Mouse (Mus musculus) gastrocnemius, adult 2 months (tissue): ENCODE measurements around the gene Gosr1. TPM values are rescaled to one million over a fixed set of nuclear protein-coding genes. Genes with fewer than 3 reads are reported as not detected.
"Not testable (repeated sequence)": the region's sequence is repeated elsewhere in the genome, so short reads cannot be mapped to it uniquely, and the experiment has no call there.

Source experiments
- DNase-seq: peaks from one replicate; pipeline ENCODE4 v3.0.0; 2022
- H3K27ac ChIP-seq: fragments of 200-600 bp; 2 replicates; pipeline ENCODE4 v1.8.1; 2022; ENCODE audit warnings: mild to moderate bottlenecking
- H3K4me3 ChIP-seq: fragments of 200-600 bp; 2 replicates; pipeline ENCODE4 v1.8.1; 2022; ENCODE audit warnings: mild to moderate bottlenecking, moderate library complexity
- CTCF ChIP-seq: fragments of 200-600 bp; IDR thresholded peaks from 2 replicates; pipeline ENCODE4 v1.8.1; 2022; ENCODE audit warnings: antibody characterized with exemption, mild to moderate bottlenecking, moderate library complexity
- intact Hi-C: fragments of 180-260 bp; cut with DNase I; formaldehyde crosslinking; loops from one replicate; pipeline ENCODE4 v1.15.1; 2025
- total RNA-seq, 2 experiments: library from RNA; stranded (reverse); gene quantifications; 2 replicates each; pipeline ENCODE4 v1.2.3; 2021

Gosr1 gene
- total RNA-seq, 2 experiments from 2014 or later = 19.8 to 26.1 TPM

GRCm38 (mm10) chr11:76723911-76724310 lies 39.5 kb downstream of the Gosr1 start:
- Histone ChIP-seq H3K4me3 (no peak overlapping the region), H3K27ac (no peak overlapping the region)
- DNase-seq = no peak
- intact Hi-C loops = no loop called here
- TF ChIP-seq CTCF = no peak

GRCm38 (mm10) chr11:76717000-76717399 lies 46.4 kb downstream of the Gosr1 start:
- H3K4me3 ChIP-seq = no peak overlapping the region
- TF ChIP-seq CTCF = no peak
- DNase-seq = no peak
- H3K27ac ChIP-seq = no peak overlapping the region
- intact Hi-C loops = no loop called here

GRCm38 (mm10) chr11:76709625-76710452 lies 53.5 kb downstream of the Gosr1 start:
- Histone ChIP-seq H3K4me3 (peak overlapping the region; percentile 19; the same call in 1 of the 2 replicates), H3K27ac (peak overlapping the region; percentile 52)
- DNase-seq = peak; percentile 68
- intact Hi-C loops = no loop called here
- no peak for TF ChIP-seq CTCF

GRCm38 (mm10) chr11:76708881-76709280 lies 54.5 kb downstream of the Gosr1 start:
- no peak for TF ChIP-seq CTCF
- intact Hi-C loops = no loop called here
- Histone ChIP-seq H3K4me3 (no peak overlapping the region), H3K27ac (peak overlapping the region; percentile 52)
- no peak for DNase-seq

- Histone ChIP-seq H3K27ac (no peak overlapping the region), H3K4me3 (no peak overlapping the region)
- DNase-seq = no peak
- intact Hi-C loops = no loop called here
- no peak for TF ChIP-seq CTCF
Measured at GRCm38 (mm10) chr11:76708066-76708465, 55.3 kb downstream of the Gosr1 start.

- intact Hi-C loops = no loop called here
- Histone ChIP-seq H3K4me3 (no peak overlapping the region), H3K27ac (no peak overlapping the region)
- TF ChIP-seq CTCF = no peak
- no peak for DNase-seq
Measured at GRCm38 (mm10) chr11:76707656-76708055, 55.7 kb downstream of the Gosr1 start.

GRCm38 (mm10) chr11:76699626-76700025 lies 63.8 kb downstream of the Gosr1 start:
- no peak for DNase-seq
- no peak for TF ChIP-seq CTCF
- intact Hi-C loops = no loop called here
- no peak overlapping the region for H3K27ac ChIP-seq
- no peak overlapping the region for H3K4me3 ChIP-seq

- Histone ChIP-seq H3K27ac (no peak overlapping the region), H3K4me3 (no peak overlapping the region)
- TF ChIP-seq CTCF = no peak
- no peak for DNase-seq
- intact Hi-C loops = no loop called here
Measured at GRCm38 (mm10) chr11:76695810-76696209, 67.6 kb downstream of the Gosr1 start.

GRCm38 (mm10) chr11:76692096-76692495 lies 71.3 kb downstream of the Gosr1 start:
- intact Hi-C loops = no loop called here
- no peak overlapping the region for H3K4me3 ChIP-seq
- no peak for TF ChIP-seq CTCF
- no peak overlapping the region for H3K27ac ChIP-seq
- no peak for DNase-seq

GRCm38 (mm10) chr11:76685604-76686003 lies 77.8 kb downstream of the Gosr1 start:
- Histone ChIP-seq H3K27ac (no peak overlapping the region), H3K4me3 (no peak overlapping the region)
- no peak for TF ChIP-seq CTCF
- DNase-seq = no peak
- intact Hi-C loops = no loop called here

GRCm38 (mm10) chr11:76679508-76679907 lies 83.9 kb downstream of the Gosr1 start, which contains the start of gene Trarg1:
TSS of gene Trarg1 (plus strand) at chr11:76679808.
- intact Hi-C loops = loop anchor here (10.0 kb wide), 1 partner anchor 215 kb away; no protein-coding TSS in a partner anchor
- DNase-seq = not testable (repeated sequence)
- H3K4me3 ChIP-seq = peak within 1 kb of the TSS; percentile 42
- peak within 1 kb of the TSS; percentile 38 for H3K27ac ChIP-seq

Other genes starting within 250 kb of the Gosr1 start
- 10 to 100 TPM; 10.2 to 19.2 TPM for gene Abr, start 141.3 kb downstream of the Gosr1 start, total RNA-seq
- gene Bhlha9, start 91.1 kb downstream of the Gosr1 start, total RNA-seq = not detected
- under 1 TPM; 0.77 to 0.84 TPM for gene Trarg1, start 83.8 kb downstream of the Gosr1 start, total RNA-seq
- 10 to 100 TPM; 25.7 to 30.5 TPM for gene Cpd, start 83.4 kb upstream of the Gosr1 start, total RNA-seq
- under 1 TPM in 1 of 2 experiments, not detected in 1; 0.26 TPM for gene Tmigd1, start 138.6 kb upstream of the Gosr1 start, total RNA-seq
- 10 to 100 TPM; 27.2 to 35.2 TPM for gene Blmh, start 161.2 kb upstream of the Gosr1 start, total RNA-seq
- under 1 TPM; 0.17 to 0.20 TPM for gene Slc6a4, start 235.0 kb upstream of the Gosr1 start, total RNA-seq